Mouse (Mus musculus): ENCODE measurements around the gene Bsn. TPM values are rescaled to one million over a fixed set of nuclear protein-coding genes. Genes with fewer than 3 reads are reported as not detected.
A peak's percentile ranks its signal among the peaks of the same experiment; 100 is the strongest.
"Not testable (repeated sequence)": the region's sequence is repeated elsewhere in the genome, so short reads cannot be mapped to it uniquely, and the experiment has no call there.

The Bsn gene
- polyA plus RNA-seq, 1 experiment from 2014 or later: 1.1 TPM

DNA sequence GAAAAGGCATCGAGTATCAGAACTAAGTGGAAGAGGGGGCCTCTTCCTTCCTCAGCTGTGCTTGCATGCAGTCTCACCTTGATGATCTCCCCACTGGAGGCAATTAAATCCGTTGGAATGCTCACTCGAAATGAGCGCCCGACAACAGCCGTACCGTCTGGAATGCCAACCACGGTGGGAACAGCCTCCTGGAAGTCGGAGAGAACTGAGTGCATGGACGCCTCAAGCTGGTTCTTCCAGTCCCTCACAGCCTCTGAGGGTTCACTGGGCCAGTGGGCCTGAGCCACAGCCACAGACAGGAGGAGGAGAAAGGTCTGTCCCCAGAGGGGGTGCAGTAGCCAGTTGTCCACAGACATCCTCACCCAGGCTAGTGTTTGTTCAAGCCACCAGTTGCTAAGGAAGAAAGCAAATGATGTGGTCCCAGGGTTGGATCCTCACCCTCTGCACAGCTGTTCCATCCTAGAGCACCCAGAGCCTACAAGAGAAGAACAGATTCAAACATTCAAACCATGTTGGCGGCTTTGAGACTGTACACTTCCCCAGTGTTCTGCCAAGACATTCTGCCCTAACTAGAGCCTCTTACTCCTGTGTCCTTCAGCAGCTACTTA is 27.9 kb upstream of the Bsn start:
- 84% methylated on average over 11 of the region's 11 CpGs for WGBS
- no peak overlapping the region for H3K4me3 ChIP-seq
- no peaks in the 10 kb centered on the region for H3K9me3 ChIP-seq (replicated peaks)
- no peak overlapping the region for H3K27ac ChIP-seq (replicated peaks)
- no peaks in the 10 kb centered on the region for H3K27me3 ChIP-seq (ENCODE audit: low read depth, poor library complexity, severe bottlenecking)
- peaks cover 39% of the 10 kb centered on the region for H3K36me3 ChIP-seq
- DNase-seq (ENCODE audit: low spot score): no peak
- H3K4me1 ChIP-seq: peaks cover 22% of the 10 kb centered on the region

DNA sequence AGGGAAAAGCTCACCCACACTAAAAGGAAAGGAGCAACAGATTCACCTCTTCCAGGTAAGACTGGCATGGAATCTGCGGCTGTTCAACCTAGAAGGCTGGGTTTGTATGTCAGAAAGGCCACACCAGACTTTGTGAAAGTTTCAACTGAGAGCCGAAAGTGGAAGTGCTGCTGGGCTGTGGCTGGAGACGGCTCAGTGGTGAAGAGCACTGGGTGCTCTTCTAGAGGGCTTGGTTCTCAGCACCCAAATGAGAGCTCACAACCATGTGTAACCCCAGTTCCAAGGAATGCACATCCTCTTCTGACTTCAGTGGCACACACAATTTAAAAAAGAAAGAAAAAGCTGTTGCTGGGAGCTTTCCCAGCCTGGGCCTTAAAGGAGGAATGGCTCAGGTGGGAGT is 27.2 kb upstream of the Bsn start:
- peaks cover 29% of the 10 kb centered on the region for H3K4me1 ChIP-seq
- no peaks in the 10 kb centered on the region for H3K9me3 ChIP-seq (replicated peaks)
- no peak for DNase-seq (ENCODE audit: low spot score)
- H3K27me3 ChIP-seq (ENCODE audit: low read depth, poor library complexity, severe bottlenecking): no peaks in the 10 kb centered on the region
- no peak overlapping the region for H3K4me3 ChIP-seq
- H3K27ac ChIP-seq (replicated peaks): no peak overlapping the region
- peaks cover 39% of the 10 kb centered on the region for H3K36me3 ChIP-seq
- WGBS: 87% methylated on average over 3 of the region's 3 CpGs

DNA sequence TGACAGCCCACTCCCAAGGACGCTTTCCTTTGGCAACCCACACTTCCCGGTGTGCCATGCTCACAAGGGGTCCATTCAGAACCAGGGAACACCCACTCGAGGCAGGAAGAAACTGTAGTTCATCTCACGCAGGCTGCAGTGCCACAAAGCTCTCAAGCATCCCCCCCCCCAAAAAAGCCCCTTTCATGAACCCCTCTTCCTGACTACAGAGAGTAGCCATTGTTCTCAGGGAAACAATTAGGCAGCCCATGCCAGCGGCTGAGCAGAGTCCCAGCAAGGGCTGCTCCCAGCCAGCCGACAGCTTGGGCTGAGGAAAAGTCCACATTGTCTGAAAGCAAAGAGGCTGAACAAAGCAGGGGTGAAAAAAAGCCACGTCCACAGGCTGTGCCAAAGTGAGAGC is 22.9 kb upstream of the Bsn start:
- peak overlapping the region; percentile 32 for H3K4me3 ChIP-seq
- H3K27me3 ChIP-seq (ENCODE audit: low read depth, poor library complexity, severe bottlenecking): no peaks in the 10 kb centered on the region
- H3K9me3 ChIP-seq (replicated peaks): no peaks in the 10 kb centered on the region
- H3K36me3 ChIP-seq: peaks cover 61% of the 10 kb centered on the region
- peak overlapping the region; percentile 91 for H3K27ac ChIP-seq (replicated peaks)
- peak; percentile 61 for DNase-seq (ENCODE audit: low spot score)
- WGBS: 22% methylated on average over 7 of the region's 7 CpGs
- H3K4me1 ChIP-seq: peaks cover 42% of the 10 kb centered on the region

DNA sequence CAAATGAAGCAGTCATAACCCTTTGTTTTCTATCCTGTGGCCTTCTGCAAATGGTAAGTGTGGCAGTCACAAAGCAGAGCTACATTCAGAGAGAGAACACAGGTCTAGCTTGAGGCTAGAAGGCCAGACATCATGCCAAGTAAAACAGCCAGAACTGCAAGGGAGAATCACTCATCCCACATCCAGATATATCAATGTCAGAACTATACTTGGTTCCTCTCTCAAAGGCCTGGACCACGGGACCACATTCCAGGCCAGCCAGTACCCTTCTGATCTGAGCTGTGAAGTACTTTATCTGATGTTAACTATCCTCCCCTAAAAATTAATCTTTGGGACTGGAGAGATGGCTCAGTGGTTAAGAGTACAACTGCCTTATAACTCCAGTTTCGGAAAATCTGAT is 22.2 kb upstream of the Bsn start:
- H3K27me3 ChIP-seq (ENCODE audit: low read depth, poor library complexity, severe bottlenecking): no peaks in the 10 kb centered on the region
- 84% methylated on average over 2 of the region's 2 CpGs for WGBS
- peak overlapping the region; percentile 91 for H3K27ac ChIP-seq (replicated peaks)
- peaks cover 61% of the 10 kb centered on the region for H3K36me3 ChIP-seq
- peaks cover 36% of the 10 kb centered on the region for H3K4me1 ChIP-seq
- no peak for DNase-seq (ENCODE audit: low spot score)
- no peaks in the 10 kb centered on the region for H3K9me3 ChIP-seq (replicated peaks)
- no peak overlapping the region for H3K4me3 ChIP-seq

DNA sequence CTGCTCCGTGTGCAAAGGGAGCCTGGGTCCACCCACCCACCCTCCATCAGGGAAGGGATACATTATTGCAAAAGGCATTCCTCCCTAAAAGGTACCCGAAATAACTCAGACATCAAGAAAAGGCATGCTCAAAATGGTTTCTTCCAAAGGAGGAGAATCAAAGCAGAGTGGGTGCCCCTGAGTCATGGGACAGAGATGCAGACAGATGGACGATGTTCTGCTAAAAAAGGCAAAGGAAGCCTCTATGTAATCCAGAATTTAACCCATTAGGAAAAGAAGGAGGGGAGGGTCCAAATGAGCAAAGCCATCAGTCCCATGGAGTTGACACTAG is 15.4 kb upstream of the Bsn start:
- Histone ChIP-seq H3K27me3 (ENCODE audit: low read depth, poor library complexity, severe bottlenecking) (no peaks in the 10 kb centered on the region), H3K9me3 (replicated peaks) (no peaks in the 10 kb centered on the region), H3K4me3 (0 out of 2 replicates have a peak overlapping the region, but pooled peaks have one; percentile 9), H3K4me1 (peaks cover 36% of the 10 kb centered on the region), H3K27ac (replicated peaks) (peak overlapping the region; percentile 74), H3K36me3 (peaks cover 51% of the 10 kb centered on the region)
- WGBS: 72% methylated on average over 3 of the region's 3 CpGs
- no peak for DNase-seq (ENCODE audit: low spot score)

DNA sequence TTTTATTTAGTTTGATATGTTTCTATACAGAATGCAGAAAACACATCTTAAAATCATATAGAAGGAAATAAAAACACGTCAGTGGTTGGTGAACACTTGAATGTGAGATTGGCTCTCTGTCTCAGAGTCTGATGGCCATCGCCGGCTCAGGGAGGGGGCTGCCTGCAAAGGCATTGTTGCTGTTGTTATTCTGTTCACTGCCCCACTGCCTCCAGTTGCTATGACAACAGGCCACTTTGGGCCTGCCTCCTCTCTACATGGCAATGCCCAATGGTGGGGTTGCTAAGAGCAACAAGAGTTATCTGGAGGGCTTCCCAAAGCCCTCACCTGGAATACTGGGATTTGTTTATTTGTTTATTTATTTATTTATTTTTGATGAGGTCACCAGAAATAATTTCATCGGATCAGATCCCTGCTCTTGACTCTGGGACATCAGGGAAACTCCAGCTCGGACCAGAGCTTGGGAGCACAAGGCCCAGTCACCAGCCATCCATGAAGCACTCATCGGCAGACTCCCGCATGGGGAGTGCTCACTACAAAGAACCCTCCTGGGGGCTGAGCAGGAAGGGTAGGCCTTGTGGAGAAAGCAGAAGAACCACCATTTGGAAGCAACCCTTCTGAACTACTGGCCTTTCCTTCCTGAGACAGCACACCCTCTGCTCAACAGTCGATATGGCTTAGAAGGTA is 14.8 kb upstream of the Bsn start:
- DNase-seq (ENCODE audit: low spot score): peak; percentile 65
- Histone ChIP-seq H3K4me1 (peaks cover 41% of the 10 kb centered on the region), H3K9me3 (replicated peaks) (no peaks in the 10 kb centered on the region), H3K27me3 (ENCODE audit: low read depth, poor library complexity, severe bottlenecking) (no peaks in the 10 kb centered on the region), H3K4me3 (0 out of 2 replicates have a peak overlapping the region, but pooled peaks have one; percentile 9), H3K36me3 (peaks cover 46% of the 10 kb centered on the region), H3K27ac (replicated peaks) (peak overlapping the region; percentile 74)
- 39% methylated on average over 8 of the region's 8 CpGs for WGBS

DNA sequence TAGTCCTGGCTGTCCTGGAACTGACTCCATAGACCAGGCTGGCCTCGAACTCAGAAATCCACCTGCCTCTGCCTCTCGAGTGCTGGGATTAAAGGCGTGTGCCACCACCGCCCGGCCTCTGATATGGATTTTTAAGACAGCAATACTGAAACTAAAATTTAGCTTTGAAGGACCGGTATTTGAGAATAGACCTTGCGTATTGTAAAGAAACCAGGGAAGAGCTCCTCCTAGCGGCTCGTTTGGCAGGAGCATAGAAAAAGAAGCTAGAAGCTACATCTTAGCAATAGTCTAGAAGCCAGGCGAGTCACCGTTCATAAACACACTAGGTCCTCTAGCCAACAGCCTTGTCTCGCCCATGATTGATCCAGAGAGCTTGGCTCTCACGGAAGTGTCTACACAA is 12.8 kb upstream of the Bsn start:
- Histone ChIP-seq H3K4me3 (no peak overlapping the region), H3K9me3 (replicated peaks) (no peaks in the 10 kb centered on the region), H3K4me1 (peaks cover 47% of the 10 kb centered on the region), H3K27ac (replicated peaks) (no peak overlapping the region), H3K27me3 (ENCODE audit: low read depth, poor library complexity, severe bottlenecking) (no peaks in the 10 kb centered on the region), H3K36me3 (peaks cover 26% of the 10 kb centered on the region)
- 48% methylated on average over 13 of the region's 13 CpGs for WGBS
- DNase-seq (ENCODE audit: low spot score): peak; percentile 55

DNA sequence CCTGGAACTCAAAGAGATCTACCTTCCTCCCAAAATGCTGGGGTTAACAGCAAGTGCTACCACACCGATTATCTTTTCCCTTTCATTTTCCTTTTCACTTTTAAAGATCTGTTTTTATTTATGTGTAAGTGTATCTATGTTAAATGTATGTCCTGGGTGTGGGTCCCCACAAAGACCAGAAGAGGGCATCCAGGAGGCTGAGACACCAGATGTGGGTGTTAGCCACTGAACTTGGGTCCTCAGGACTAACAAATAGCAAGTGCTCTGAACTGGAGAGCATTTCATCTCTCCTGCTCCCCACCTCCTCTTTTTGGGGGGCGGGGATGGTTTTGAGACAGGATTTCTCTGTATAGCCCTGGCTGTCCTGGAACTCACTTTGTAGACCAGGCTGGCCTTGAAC is 12.0 kb upstream of the Bsn start:
- DNase-seq (ENCODE audit: low spot score): no peak

DNA sequence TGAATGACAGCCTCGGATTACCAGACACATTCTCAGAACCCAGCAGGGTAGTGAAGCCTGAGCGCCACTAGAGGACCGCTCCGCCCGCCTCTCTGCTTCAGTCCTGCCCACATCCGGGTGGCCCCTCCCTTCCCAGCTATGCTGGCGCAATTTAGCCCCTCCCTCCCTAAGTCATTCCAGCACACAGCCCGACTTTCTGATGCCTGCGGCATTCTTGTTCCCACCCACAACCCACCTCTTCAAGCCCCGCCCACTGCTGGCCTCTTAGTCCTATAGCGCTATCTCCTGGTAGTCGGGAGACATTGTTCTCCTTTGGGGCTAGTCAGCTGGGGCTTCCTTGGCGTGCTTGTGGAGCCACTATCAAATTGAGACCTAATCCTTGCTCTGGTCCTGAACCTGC is 11.0 kb upstream of the Bsn start:
- no peaks in the 10 kb centered on the region for H3K27me3 ChIP-seq (ENCODE audit: low read depth, poor library complexity, severe bottlenecking)
- H3K36me3 ChIP-seq: peaks cover 7% of the 10 kb centered on the region
- peak overlapping the region; percentile 41 for H3K4me3 ChIP-seq
- peak; percentile 94 for DNase-seq (ENCODE audit: low spot score)
- peaks cover 58% of the 10 kb centered on the region for H3K4me1 ChIP-seq
- H3K27ac ChIP-seq (replicated peaks): peak overlapping the region; percentile 74
- H3K9me3 ChIP-seq (replicated peaks): no peaks in the 10 kb centered on the region
- WGBS: 1% methylated on average over 13 of the region's 13 CpGs

More for the DNA sequence above, 12.0 kb upstream of the Bsn start:
- WGBS: 95% methylated on average over 2 of the region's 2 CpGs
- Histone ChIP-seq H3K27me3 (ENCODE audit: low read depth, poor library complexity, severe bottlenecking) (no peaks in the 10 kb centered on the region), H3K4me3 (no peak overlapping the region), H3K27ac (replicated peaks) (no peak overlapping the region), H3K4me1 (peaks cover 53% of the 10 kb centered on the region), H3K9me3 (replicated peaks) (no peaks in the 10 kb centered on the region), H3K36me3 (peaks cover 17% of the 10 kb centered on the region)

DNA sequence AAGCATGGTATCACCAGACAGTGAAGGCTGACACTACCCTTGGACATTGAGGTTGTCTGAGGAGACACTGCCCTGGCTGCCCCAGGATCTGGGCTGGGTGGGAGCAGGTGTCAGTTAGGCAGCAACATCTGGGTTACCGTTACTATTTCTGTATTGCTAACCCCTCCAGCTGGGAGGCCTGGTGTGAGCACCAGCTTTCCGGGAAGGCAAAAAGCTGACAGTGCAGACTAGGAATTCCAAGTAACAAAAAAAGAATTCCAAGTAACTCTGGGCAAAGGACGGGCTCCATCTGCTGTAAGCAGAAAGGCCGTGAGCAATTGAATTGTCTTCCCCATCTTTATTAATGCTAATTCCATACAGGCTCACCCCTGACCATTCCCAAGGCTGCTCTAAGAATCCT is 8.4 kb upstream of the Bsn start:
- no peaks in the 10 kb centered on the region for H3K36me3 ChIP-seq
- H3K27me3 ChIP-seq (ENCODE audit: low read depth, poor library complexity, severe bottlenecking): no peaks in the 10 kb centered on the region
- H3K4me3 ChIP-seq: no peak overlapping the region
- no peak overlapping the region for H3K27ac ChIP-seq (replicated peaks)
- WGBS: 65% methylated on average over 4 of the region's 4 CpGs
- peaks cover 35% of the 10 kb centered on the region for H3K4me1 ChIP-seq
- H3K9me3 ChIP-seq (replicated peaks): no peaks in the 10 kb centered on the region
- no peak for DNase-seq (ENCODE audit: low spot score)

DNA sequence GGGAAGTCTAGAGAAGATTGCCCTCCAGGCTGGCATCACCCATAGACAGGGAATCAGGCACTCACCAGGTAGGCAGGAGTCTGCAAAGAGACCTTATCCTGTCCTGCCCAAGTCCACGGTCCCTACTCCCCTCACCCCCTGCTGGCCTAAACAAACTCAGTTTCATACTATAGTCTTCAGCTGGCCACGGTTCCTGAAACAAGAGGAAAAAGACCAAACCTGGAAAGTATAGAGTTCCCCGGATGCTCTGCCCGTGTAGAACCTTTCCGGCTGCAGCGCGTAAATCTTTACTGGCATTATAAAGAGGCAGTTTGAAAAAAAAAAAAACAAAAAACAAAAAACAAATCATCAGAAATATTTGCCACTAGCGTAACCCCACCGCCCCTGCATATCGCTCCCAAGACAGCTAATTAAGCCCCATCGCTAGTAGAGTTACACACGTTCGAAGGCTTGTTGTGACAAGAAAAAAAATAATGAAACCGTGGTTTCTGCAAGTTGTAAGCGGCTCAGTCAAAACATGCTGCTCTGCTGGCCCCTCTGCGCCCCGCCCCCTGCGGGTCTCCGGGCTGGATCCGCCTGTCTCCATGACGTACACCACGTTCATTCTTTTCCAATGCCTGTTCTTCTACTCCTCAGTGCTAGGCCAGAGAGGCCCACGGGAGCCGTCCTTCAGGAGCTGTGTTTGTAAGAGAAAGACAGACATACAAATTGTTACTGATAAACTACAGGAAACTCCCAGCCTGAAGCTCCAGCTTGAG is 6.9 kb upstream of the Bsn start:
- 34% methylated on average over 24 of the region's 24 CpGs for WGBS
- H3K9me3 ChIP-seq (replicated peaks): no peaks in the 10 kb centered on the region
- H3K36me3 ChIP-seq: no peaks in the 10 kb centered on the region
- H3K4me1 ChIP-seq: peaks cover 33% of the 10 kb centered on the region
- peak overlapping the region; percentile 53; the same call in 1 of the 2 replicates for H3K27ac ChIP-seq (replicated peaks)
- H3K4me3 ChIP-seq: peak overlapping the region; percentile 28; the same call in 1 of the 2 replicates
- no peak for DNase-seq (ENCODE audit: low spot score)
- H3K27me3 ChIP-seq (ENCODE audit: low read depth, poor library complexity, severe bottlenecking): 0 out of 2 replicates have a peak, but pooled peaks cover 5% of the 10 kb centered on the region

DNA sequence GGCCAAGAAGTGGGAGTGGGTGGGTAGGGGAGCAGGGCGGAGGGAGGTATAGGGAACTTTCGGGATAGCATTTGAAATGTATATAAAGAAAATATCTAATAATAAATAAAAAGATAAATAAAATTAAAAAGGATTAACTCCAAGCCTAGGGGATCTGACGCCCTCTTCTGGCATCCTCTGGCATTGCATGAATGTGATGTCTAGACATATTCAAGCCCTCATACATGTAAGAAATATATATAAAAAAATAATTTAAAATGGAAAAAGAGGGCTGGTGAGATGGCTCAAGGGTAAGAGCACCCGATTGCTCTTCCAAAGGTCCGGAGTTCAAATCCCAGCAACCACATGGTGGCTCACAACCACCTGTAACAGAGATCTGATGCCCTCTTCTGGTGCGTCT is 6.0 kb upstream of the Bsn start:
- H3K27ac ChIP-seq (replicated peaks); H3K4me3 ChIP-seq; H3K36me3 ChIP-seq; DNase-seq (ENCODE audit: low spot score); H3K9me3 ChIP-seq (replicated peaks): not testable (repeated sequence)
- 62% methylated on average over 6 of the region's 6 CpGs for WGBS
- peaks cover 11% of the 10 kb centered on the region for H3K27me3 ChIP-seq (ENCODE audit: low read depth, poor library complexity, severe bottlenecking)
- H3K4me1 ChIP-seq: peaks cover 29% of the 10 kb centered on the region

DNA sequence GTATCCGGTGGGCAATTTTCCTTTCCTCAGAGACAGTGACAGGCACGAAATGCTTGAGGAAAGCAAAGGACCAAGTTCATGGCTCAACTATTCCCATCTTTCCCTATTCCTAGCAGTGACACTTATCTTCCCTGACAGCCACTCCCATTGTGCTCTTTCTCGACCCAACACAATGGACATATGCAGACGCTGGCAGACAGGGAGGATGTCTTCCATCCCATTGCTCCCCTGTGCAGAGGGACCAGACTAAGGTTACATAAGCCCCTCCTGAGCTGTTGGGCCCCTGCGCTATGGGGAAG is 747 bp downstream of the Bsn start:
- DNase-seq (ENCODE audit: low spot score): no peak
- WGBS: 45% methylated on average over 5 of the region's 5 CpGs
- Histone ChIP-seq H3K27me3 (ENCODE audit: low read depth, poor library complexity, severe bottlenecking) (peaks cover 33% of the 10 kb centered on the region), H3K36me3 (no peaks in the 10 kb centered on the region), H3K27ac (replicated peaks) (peak overlapping the region; percentile 84), H3K4me1 (peaks cover 19% of the 10 kb centered on the region), H3K4me3 (peak overlapping the region; percentile 80), H3K9me3 (replicated peaks) (no peaks in the 10 kb centered on the region)

All from midbrain, embryonic 10.5 days (tissue).